Mouse (Mus musculus): ENCODE measurements around the gene Pxn.

- TF ChIP-seq POLR2A (IDR thresholded peaks at IDR 0.05; ENCODE audit: extremely low read depth, insufficient read depth, low read length) = no peak
- TF ChIP-seq CTCF (IDR thresholded peaks at IDR 0.05; ENCODE audit: low read depth, low read length) = no peak
Measured at GRCm38 (mm10) chr5:115487942-115488580, 18.4 kb upstream of the Pxn start.

Measured in liver, adult 2 months (tissue).